Mouse (Mus musculus): Measurements from ENCODE around the gene Snx29. TPM values are rescaled to one million over a fixed set of nuclear protein-coding genes. Genes with fewer than 3 reads are reported as not detected.
A peak's percentile ranks its signal among the peaks of the same experiment; 100 is the strongest.

The Snx29 gene
- total RNA-seq, 2 experiments from 2014 or later = 9.2 to 11.9 TPM

GRCm38 (mm10) chr16:11783337-11783736 is 460.6 kb downstream of the Snx29 start:
- DNase-seq = no peak

DNA sequence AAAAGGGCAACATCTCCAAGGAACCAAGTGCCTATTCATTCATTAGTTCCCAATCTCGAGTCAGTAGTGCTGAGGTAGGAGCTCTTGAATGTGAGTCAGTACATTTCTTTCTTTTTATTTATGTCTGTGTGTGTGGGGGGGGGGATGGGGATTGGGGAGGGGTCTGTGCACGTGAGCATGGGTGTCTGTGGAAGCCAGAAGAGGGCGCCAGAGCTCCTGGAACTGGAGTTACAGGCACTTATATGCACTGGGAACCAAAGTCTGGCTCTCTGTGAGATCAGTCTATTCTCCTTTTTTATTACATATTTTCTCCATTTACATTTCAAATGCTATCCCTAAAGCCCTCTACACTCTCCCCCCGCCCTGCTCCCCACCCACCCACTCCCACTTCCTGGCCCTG is 461.6 kb downstream of the Snx29 start:
- no peak for DNase-seq

DNA sequence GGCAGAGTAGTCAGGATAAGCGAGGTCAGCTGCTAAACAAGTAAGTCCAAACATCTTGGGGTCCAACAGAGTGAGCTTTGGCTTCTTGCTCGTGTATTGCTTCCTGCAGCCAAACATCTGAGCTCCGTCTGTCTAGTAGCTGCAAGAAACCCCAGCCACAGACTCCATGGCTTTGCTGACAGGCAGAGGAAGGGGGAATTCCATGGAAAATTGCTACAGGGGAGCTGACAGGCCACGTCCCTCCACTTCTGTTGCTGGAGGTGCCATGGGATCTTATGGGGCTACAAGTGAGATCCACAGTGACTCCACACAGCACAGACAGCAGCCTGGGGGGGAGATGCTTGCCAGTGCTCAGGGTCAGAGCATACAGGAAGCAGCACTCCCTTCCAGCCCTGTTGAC is 463.1 kb downstream of the Snx29 start:
- no peak for DNase-seq

- no peak for DNase-seq
Observed at GRCm38 (mm10) chr16:11790476-11790875, 467.8 kb downstream of the Snx29 start.

- DNase-seq = no peak
Observed at GRCm38 (mm10) chr16:11793391-11793790, 470.7 kb downstream of the Snx29 start.

DNA sequence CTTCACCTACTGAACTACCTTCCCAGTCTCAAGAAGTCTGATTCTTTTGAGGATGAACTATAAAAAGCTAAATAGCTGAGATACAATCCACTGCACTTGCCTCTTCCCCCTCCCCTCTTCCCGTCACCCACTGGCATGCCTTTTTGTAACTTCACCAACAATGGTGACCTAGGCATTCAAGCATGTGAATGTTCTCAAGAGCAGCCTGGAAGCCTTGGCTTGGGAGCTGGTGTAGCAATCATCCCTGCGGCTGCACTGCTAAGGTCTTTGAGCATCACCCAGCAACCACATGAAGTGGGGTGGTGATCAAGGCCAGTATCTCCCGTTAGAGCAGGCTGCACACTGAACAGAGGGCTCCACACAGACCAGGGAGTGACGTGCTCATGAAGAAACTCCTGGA is 471.9 kb downstream of the Snx29 start:
- DNase-seq = no peak

GRCm38 (mm10) chr16:11795758-11796460 is 473.2 kb downstream of the Snx29 start:
- DNase-seq = no peak

GRCm38 (mm10) chr16:11801960-11802539 is 479.3 kb downstream of the Snx29 start:
- peak; percentile 9 for DNase-seq

Other genes with a start within 250 kb of the Snx29 start
- 10 to 100 TPM in 1 of 2 experiments, 1 to 10 TPM in 1; 8.9 to 10.1 TPM for gene Txndc11, start 188.3 kb upstream of the Snx29 start, total RNA-seq (2021)
- 10 to 100 TPM; 18.0 to 18.5 TPM for gene Zc3h7a, start 146.5 kb upstream of the Snx29 start, total RNA-seq (2021)
- gene Rsl1d1, start 119.6 kb upstream of the Snx29 start, total RNA-seq (2021) = 10 to 100 TPM; 43.9 to 45.5 TPM
- gene Gspt1, start 68.6 kb upstream of the Snx29 start, total RNA-seq (2021) = 10 to 100 TPM; 53.6 to 54.2 TPM
- gene Tnfrsf17, start 9.1 kb upstream of the Snx29 start, total RNA-seq (2021) = not detected